Mouse (Mus musculus) intestine, embryonic 14.5 days (tissue): ENCODE measurements around the gene Hnrnpd. TPM values are rescaled to one million over a fixed set of nuclear protein-coding genes. Genes with fewer than 3 reads are reported as not detected.

ENCODE experiments used
- ATAC-seq: fragments of 200-750 bp; cut with Nextera tagmentation; replicated peaks from 2 replicates; pipeline ENCODE4 v1.8.0; 2017; ENCODE audit warnings: low read depth, moderate number of reproducible peaks, moderate TSS enrichment, moderate library complexity; ENCODE audit not compliant: low FRiP score, low TSS enrichment
- DNase-seq: peaks from one replicate; pipeline ENCODE4 v3.0.0-alpha.2; 2018; ENCODE audit warnings: low spot score
- H3K27ac ChIP-seq: fragments of 300-500 bp; sonication (generic); 2 replicates; pipeline ENCODE4 v1.5.1; 2014; ENCODE audit warnings: low read depth, mild to moderate bottlenecking, control low read depth
- H3K27me3 ChIP-seq: fragments of 300-500 bp; sonication (generic); replicated peaks from 2 replicates; pipeline ENCODE4 v1.6.1; 2014; ENCODE audit warnings: low read length, control low read depth; ENCODE audit not compliant: control insufficient read depth, insufficient read depth
- H3K36me3 ChIP-seq: fragments of 300-500 bp; sonication (generic); 2 replicates; pipeline ENCODE4 v1.6.1; 2014; ENCODE audit warnings: low read length, control low read depth; ENCODE audit not compliant: control insufficient read depth, insufficient read depth
- H3K4me1 ChIP-seq: fragments of 300-500 bp; sonication (generic); replicated peaks from 2 replicates; pipeline ENCODE4 v1.6.1; 2014; ENCODE audit warnings: low read length, control low read depth, mixed read lengths; ENCODE audit not compliant: control insufficient read depth, insufficient read depth
- H3K4me2 ChIP-seq: fragments of 300-500 bp; sonication (generic); 2 replicates; pipeline ENCODE4 v1.6.1; 2014; ENCODE audit warnings: low read length
- H3K4me3 ChIP-seq: fragments of 300-500 bp; sonication (generic); 2 replicates; pipeline ENCODE4 v1.5.1; 2014; ENCODE audit warnings: low read depth, low read length, control low read depth, mixed read lengths
- H3K9ac ChIP-seq: fragments of 300-500 bp; sonication (generic); 2 replicates; pipeline ENCODE4 v1.6.1; 2014; ENCODE audit warnings: mild to moderate bottlenecking, low read length
- H3K9me3 ChIP-seq: fragments of 300-500 bp; sonication (generic); 2 replicates; pipeline ENCODE4 v1.6.1; 2016; ENCODE audit warnings: low read length, control low read depth; ENCODE audit not compliant: control insufficient read depth
- WGBS: fragments of 180-500 bp; shearing (Covaris S2); extraction: QIAGEN DNeasy Blood & Tissue Kit; methylation state at CpG from one replicate; pipeline ENCODE4 v1.1.7; 2014; 5-methylcytosine and 5-hydroxymethylcytosine counted together
- polyA plus RNA-seq: library from polyadenylated mRNA; unstranded; fragments of >200 nt; fragmentation: Nextera tagmentation; extraction: Ambion mirVana; gene quantifications from 2 replicates; pipeline ENCODE4 v1.2.1, GENCODE M21; 2014

The Hnrnpd gene
- polyA plus RNA-seq, 1 experiment from 2014 or later, result 148 TPM

DNA sequence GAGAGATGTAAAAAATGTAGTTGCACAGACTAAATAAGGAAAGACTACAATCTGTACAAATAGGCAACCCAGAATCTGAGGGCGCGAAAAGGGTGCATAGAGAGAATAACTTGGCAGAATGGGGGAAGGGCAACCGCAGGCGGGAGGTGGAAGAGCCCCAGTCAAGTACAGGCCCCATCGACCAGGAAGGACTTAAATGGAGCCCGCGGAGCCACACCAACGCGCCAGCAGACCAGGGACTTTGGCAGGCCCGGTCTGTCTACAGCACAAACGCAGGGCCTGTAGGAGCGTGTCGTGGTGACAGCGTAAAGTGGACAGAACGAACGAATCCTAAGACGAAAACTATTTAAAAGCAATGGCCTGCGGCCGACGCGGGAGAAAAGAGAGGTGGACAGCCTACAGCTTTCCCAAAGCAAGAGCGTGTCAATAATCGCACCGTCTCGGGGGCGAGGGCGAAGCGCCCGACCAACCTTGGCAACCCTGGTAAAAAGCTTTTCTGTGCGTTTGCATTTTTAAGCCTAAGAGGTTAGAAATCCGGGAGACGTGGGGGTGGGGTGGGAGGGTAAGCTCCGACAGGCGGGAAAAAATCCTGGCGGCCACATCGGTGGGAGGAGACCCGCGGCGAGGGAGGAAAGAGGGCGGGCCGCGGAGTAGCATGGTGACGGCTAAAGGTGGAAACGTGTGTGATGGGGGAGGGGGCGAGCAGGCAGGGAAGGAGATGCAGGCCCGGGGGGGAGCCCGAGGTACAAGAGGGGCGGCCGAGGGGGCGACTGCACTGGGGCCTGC lies 1.0 kb downstream of the Hnrnpd start:
- under 1% methylated on average over 50 of the region's 50 CpGs for WGBS
- peak; percentile 58 for ATAC-seq

DNA sequence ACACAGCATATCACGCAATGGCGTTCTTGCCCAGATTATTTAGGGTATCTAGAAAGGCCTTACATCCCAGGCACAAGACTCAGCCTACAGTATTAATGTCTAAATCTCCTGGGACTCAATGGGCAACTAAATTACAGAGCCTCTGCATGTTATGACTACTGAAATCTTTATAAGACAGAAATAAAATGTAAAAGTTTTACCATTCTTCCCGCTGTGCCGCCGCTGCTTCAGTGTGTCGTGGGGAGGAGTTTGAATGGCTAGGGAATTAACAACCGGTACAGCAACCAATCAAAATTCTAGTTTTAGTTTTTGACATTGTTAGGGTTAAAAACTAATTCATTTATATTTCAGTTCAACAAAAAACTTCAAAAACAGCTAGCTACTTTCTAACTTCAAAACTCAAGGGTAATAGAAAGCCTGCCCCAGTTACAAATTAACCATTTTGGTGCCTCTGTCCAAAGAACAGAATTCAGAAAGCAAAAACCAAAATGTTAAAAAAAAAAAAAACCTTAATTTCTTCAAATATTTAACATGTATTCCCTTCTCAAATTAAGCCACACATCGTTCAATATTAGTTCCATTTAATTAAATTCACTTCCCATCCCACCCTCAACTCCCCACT lies 2.3 kb downstream of the Hnrnpd start:
- Histone ChIP-seq H3K4me3 (peak overlapping the region; percentile 92), H3K4me2 (peak overlapping the region; percentile 92), H3K9me3 (no peaks in the 10 kb centered on the region), H3K9ac (peak overlapping the region; percentile 99), H3K36me3 (peaks cover 17% of the 10 kb centered on the region), H3K27ac (no peak overlapping the region), H3K27me3 (no peaks in the 10 kb centered on the region), H3K4me1 (peaks cover 33% of the 10 kb centered on the region)
- peak; percentile 52 for DNase-seq
- no peak for ATAC-seq
- 10% methylated on average over 8 of the region's 8 CpGs for WGBS

More for the DNA sequence above, 1.0 kb downstream of the Hnrnpd start:
- Histone ChIP-seq H3K36me3 (peaks cover 14% of the 10 kb centered on the region), H3K27ac (peak overlapping the region; percentile 100), H3K4me2 (peak overlapping the region; percentile 92), H3K9me3 (no peaks in the 10 kb centered on the region), H3K4me1 (peaks cover 29% of the 10 kb centered on the region), H3K4me3 (peak overlapping the region; percentile 92), H3K9ac (peak overlapping the region; percentile 99), H3K27me3 (no peaks in the 10 kb centered on the region)
- peak; percentile 88 for DNase-seq

DNA sequence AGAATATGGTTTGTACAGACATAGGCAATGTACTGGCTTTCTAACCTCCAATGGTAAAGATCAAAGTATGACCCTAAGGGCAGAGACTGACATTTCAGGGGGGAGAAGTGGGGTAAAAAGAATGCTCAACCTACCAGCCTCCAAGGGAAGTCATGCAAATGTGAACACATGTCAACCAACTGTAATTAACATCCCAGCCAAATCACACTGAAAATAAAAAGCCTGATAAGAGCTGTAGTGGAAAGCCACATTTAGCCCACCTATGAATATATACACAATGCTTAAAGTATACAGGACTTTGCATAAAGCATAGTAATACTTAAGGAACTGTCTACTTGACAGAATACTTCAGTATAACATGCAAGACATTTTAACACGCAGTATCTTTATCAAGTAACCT lies 3.0 kb downstream of the Hnrnpd start:
- Histone ChIP-seq H3K36me3 (peaks cover 20% of the 10 kb centered on the region), H3K27ac (no peak overlapping the region), H3K4me2 (peak overlapping the region; percentile 92), H3K9ac (no peak overlapping the region), H3K4me1 (peaks cover 33% of the 10 kb centered on the region), H3K27me3 (no peaks in the 10 kb centered on the region), H3K9me3 (no peaks in the 10 kb centered on the region), H3K4me3 (peak overlapping the region; percentile 92)
- ATAC-seq, result no peak
- WGBS, result 44% methylated on average over 1 of the region's 1 CpGs
- peak; percentile 36 for DNase-seq

DNA sequence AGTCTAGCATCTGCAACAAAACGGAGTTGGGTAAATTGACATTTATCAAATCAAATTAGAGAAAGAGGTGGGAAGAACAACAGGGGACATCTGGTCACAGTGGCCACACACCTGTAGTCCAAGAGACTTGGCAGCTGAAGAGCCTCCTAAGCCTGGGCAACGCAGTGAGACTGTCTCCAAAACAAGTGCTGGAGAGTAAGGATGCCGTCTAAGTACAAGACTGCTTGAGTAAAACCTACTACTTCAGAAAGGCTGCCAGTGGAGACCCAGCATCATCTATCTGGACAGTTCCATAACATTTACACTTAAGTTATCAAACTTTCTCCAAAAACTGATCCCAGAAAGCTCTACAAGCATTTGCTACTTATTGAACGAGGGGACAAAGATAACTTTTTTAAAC lies 3.7 kb downstream of the Hnrnpd start:
- Histone ChIP-seq H3K36me3 (peaks cover 24% of the 10 kb centered on the region), H3K4me3 (peak overlapping the region; percentile 92), H3K9ac (no peak overlapping the region), H3K9me3 (no peaks in the 10 kb centered on the region), H3K27ac (no peak overlapping the region), H3K4me2 (peak overlapping the region; percentile 92), H3K4me1 (peaks cover 32% of the 10 kb centered on the region), H3K27me3 (no peaks in the 10 kb centered on the region)
- ATAC-seq (no peak), DNase-seq (peak; percentile 50)
- 50% methylated on average over 4 of the region's 4 CpGs for WGBS

DNA sequence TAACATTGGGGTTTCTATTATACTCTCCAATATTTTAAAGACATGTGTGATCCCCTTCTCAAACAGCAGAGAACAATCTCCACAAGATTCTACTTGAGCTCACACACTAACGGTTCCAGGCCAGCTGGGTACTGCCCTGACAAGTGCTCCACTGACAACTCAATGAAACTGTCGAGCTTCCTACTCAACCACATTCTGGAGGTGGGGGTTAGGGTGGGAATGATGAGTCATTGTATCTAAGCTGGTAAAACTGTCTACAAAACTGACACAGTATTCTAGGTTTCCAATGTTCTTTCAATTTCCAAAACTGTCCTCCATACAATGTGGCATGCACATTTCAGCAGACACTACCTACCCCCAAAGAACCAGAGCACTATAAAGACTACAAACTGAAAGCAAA lies 4.8 kb downstream of the Hnrnpd start:
- H3K9ac ChIP-seq, result no peak overlapping the region
- peak overlapping the region; percentile 30; the same call in 1 of the 2 replicates for H3K4me2 ChIP-seq
- H3K27me3 ChIP-seq, result no peaks in the 10 kb centered on the region
- H3K36me3 ChIP-seq, result peaks cover 33% of the 10 kb centered on the region
- H3K4me3 ChIP-seq, result 0 out of 2 replicates have a peak overlapping the region, but pooled peaks have one; percentile 1
- ATAC-seq (no peak), DNase-seq (peak; percentile 43)
- H3K4me1 ChIP-seq, result peaks cover 28% of the 10 kb centered on the region
- H3K27ac ChIP-seq, result no peak overlapping the region
- no peaks in the 10 kb centered on the region for H3K9me3 ChIP-seq
- WGBS, result 16% methylated on average over 2 of the region's 2 CpGs

DNA sequence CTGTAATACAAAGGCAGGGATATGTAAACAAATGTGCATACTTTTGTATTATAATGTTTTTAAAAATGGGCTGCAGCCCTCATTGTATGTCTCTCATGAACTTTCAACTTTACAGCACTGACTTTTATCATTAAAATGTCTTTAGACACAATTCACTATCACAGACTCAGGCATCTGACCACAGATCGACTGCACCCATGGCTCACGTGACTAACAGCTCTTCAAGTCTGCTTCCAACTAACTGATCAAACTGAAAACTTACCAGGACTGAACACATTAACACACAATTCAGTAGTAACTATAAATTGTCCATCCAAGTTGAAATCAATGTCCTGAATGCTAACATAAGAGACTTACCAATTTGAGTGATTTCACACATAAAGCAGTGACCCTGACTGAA lies 18.8 kb downstream of the Hnrnpd start:
- H3K4me3 ChIP-seq, result no peak overlapping the region
- H3K27ac ChIP-seq, result no peak overlapping the region
- peak; percentile 49 for DNase-seq
- H3K27me3 ChIP-seq, result no peaks in the 10 kb centered on the region
- H3K9ac ChIP-seq, result no peak overlapping the region
- 84% methylated on average over 2 of the region's 2 CpGs for WGBS
- H3K4me2 ChIP-seq, result no peak overlapping the region
- no peaks in the 10 kb centered on the region for H3K4me1 ChIP-seq
- H3K9me3 ChIP-seq, result no peaks in the 10 kb centered on the region
- peaks cover 75% of the 10 kb centered on the region for H3K36me3 ChIP-seq
- no peak for ATAC-seq

DNA sequence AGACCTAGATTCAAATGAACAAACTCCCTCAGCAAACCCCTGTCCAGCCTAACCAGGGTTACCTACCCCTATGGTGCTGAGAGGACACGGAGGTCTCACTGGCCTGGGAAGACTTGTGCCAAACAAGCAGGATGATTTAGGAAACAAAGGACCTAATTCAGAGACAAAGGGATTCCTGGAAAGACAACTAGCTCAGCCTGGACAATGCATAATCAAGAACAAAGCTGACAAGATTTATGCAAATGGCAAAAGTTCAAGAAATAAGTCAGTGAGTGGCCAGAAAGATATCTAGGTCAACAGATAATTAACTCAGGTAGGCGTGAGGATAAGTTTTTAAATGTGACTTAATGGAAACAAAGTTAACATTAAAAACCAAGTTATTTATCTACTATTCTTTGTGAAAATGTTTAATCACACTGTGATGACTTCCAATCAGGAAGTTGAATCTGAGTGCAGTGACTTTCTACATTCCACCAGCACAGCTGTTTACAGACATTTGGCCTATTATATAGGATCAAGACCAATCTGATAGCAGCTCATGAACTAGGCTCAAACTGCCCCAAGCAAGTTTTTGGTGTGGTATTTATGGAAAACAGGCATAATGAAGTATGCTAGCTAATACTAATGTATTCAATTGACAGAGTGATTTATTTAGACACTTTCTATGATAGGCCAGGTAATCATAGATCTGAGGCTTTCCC lies 19.4 kb downstream of the Hnrnpd start:
- DNase-seq, result peak; percentile 53
- Histone ChIP-seq H3K27me3 (no peaks in the 10 kb centered on the region), H3K4me1 (no peaks in the 10 kb centered on the region), H3K9me3 (no peaks in the 10 kb centered on the region), H3K36me3 (peaks cover 69% of the 10 kb centered on the region), H3K9ac (no peak overlapping the region), H3K4me3 (no peak overlapping the region), H3K27ac (no peak overlapping the region), H3K4me2 (no peak overlapping the region)
- 81% methylated on average over 2 of the region's 2 CpGs for WGBS
- no peak for ATAC-seq

DNA sequence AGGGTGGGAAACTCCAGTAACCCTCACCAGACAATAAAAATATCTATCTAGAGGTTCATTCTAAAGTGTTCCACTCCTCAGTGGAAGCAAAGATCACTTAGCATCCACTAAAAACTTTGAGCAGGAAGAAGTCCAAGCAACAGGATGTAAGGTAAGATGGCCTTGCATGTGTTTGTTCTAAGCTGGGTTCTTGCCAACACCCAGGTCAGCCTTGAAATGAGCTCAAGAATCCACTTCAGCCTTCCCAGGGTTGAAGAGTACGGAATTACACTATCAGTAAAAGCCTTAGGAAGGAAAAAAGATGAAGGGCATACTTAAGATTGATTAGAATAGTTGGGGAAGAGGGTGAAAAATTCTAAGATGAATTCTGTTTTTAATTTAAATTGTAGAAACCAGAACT lies 20.1 kb downstream of the Hnrnpd start:
- H3K27me3 ChIP-seq, result no peaks in the 10 kb centered on the region
- no peak for DNase-seq
- no peaks in the 10 kb centered on the region for H3K9me3 ChIP-seq
- H3K4me3 ChIP-seq, result no peak overlapping the region
- ATAC-seq, result no peak
- no peak overlapping the region for H3K27ac ChIP-seq
- WGBS, result 84% methylated on average over 1 of the region's 1 CpGs
- no peak overlapping the region for H3K9ac ChIP-seq
- no peak overlapping the region for H3K4me2 ChIP-seq
- H3K4me1 ChIP-seq, result no peaks in the 10 kb centered on the region
- peaks cover 62% of the 10 kb centered on the region for H3K36me3 ChIP-seq
